Mouse (Mus musculus): ENCODE measurements around the gene Sec22c. TPM values are rescaled to one million over a fixed set of nuclear protein-coding genes. Genes with fewer than 3 reads are reported as not detected.

Sec22c gene
- 5.3 and 5.4 TPM in 2 replicates for polyA plus RNA-seq (2015; fragmentation: Nextera tagmentation; extraction: Ambion mirVana)

DNA sequence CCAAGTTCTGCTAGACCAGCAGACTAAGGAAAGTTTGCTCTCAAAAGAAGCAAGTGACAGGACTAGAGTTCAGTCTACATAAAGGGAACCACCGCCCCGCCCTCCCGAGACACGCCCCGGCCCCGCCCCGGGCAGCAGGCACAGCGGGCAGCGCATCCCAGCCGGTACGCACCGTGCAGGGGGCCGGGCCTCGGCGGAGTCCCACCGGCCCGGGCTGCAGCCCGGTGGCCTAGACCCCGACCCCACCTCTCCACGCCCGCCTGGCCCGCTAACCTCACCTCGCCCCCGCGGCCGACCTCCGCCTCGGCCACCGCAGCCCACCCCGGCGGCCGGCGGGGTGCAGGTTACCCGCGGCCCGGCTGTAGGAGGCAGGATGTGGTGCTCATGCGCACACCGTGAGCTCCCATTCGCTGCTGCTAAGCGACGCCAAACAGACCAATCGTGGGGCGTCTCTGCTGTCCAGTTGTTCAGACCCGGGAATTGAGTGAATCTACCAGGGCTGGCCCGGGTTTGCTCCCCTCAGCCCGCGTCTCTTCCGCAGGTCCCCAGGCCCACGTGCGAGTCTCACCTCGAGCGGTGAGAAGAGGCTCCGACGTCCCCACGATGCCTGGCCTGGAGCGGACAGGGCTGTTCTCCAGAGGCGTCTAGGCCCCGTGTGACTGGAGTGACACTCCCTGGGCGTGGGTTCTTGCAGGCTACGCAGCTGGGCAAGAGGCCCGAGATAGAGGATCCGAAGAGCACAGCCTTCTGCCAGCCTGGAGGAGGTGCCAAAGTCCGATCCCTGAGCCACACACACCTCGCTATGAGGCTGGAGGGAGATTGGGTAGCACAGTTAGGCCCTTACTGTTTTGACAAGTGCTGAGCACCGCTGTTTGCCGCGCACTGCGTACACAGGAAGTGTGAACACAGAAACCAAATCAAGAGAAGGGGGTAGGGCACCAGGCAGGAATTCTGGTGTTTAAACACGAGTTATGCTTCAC lies at the start of gene Sec22c:
Sec22c (minus strand) TSS at position 845 of the 980 bp plus-strand sequence.
- Histone ChIP-seq H3K4me3 (ENCODE audit: low read length) (peak within 1 kb of the TSS; percentile 80), H3K27me3 (ENCODE audit: control insufficient read depth, insufficient read depth, low read length) (no peaks in the 10 kb centered on the region), H3K9ac (ENCODE audit: low read length) (peak within 1 kb of the TSS; percentile 76), H3K36me3 (ENCODE audit: control insufficient read depth, insufficient read depth) (no peaks in the 10 kb centered on the region), H3K4me2 (ENCODE audit: low read depth, low read length) (peak within 1 kb of the TSS; percentile 91), H3K9me3 (replicated peaks; ENCODE audit: control insufficient read depth, low read length) (no peaks in the 10 kb centered on the region), H3K4me1 (ENCODE audit: control insufficient read depth, insufficient read depth, low read length) (peaks cover 17% of the 10 kb centered on the region), H3K27ac (ENCODE audit: low read length) (peak within 1 kb of the TSS; percentile 75)
- WGBS, result 2% methylated on average over 69 of the region's 69 CpGs
- peak; percentile 95 for ATAC-seq (replicated peaks; ENCODE audit: extremely low read depth, insufficient read depth, low FRiP score)

GRCm38 (mm10) chr9:121754624-121755023 lies 49.3 kb upstream of the Sec22c start:
- Histone ChIP-seq H3K27me3 (ENCODE audit: control insufficient read depth, insufficient read depth, low read length) (no peaks in the 10 kb centered on the region), H3K4me2 (ENCODE audit: low read depth, low read length) (no peak overlapping the region), H3K9me3 (replicated peaks; ENCODE audit: control insufficient read depth, low read length) (no peaks in the 10 kb centered on the region), H3K36me3 (ENCODE audit: control insufficient read depth, insufficient read depth) (peaks cover 58% of the 10 kb centered on the region), H3K4me3 (ENCODE audit: low read length) (no peak overlapping the region), H3K27ac (ENCODE audit: low read length) (no peak overlapping the region), H3K9ac (ENCODE audit: low read length) (no peak overlapping the region), H3K4me1 (ENCODE audit: control insufficient read depth, insufficient read depth, low read length) (peaks cover 17% of the 10 kb centered on the region)
- ATAC-seq (replicated peaks; ENCODE audit: extremely low read depth, insufficient read depth, low FRiP score), result no peak
- 85% methylated on average over 3 of the region's 3 CpGs for WGBS

DNA sequence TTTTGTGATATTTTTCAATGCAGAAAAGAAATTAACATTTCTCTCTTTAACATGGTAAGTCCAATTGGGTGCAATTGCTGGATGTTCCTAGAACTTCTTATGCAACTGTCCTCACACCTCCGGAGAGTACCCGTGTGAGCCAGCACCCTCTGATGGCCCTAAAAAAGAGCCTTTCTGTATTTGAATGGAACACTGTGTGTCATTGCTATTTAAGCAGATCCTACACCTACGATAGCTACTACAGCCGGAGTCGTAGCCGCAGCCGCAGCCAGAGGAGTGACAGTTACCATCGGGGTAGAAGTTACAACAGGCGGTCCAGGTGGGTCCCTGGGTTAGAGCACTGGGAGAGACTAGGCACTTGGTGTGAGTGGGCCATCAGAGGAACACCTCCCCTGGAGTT lies 47.5 kb upstream of the Sec22c start:
- Histone ChIP-seq H3K27me3 (ENCODE audit: control insufficient read depth, insufficient read depth, low read length) (no peaks in the 10 kb centered on the region), H3K4me2 (ENCODE audit: low read depth, low read length) (no peak overlapping the region), H3K27ac (ENCODE audit: low read length) (no peak overlapping the region), H3K4me1 (ENCODE audit: control insufficient read depth, insufficient read depth, low read length) (peaks cover 3% of the 10 kb centered on the region), H3K9me3 (replicated peaks; ENCODE audit: control insufficient read depth, low read length) (no peaks in the 10 kb centered on the region), H3K36me3 (ENCODE audit: control insufficient read depth, insufficient read depth) (peaks cover 74% of the 10 kb centered on the region), H3K9ac (ENCODE audit: low read length) (no peak overlapping the region), H3K4me3 (ENCODE audit: low read length) (no peak overlapping the region)
- 95% methylated on average over 9 of the region's 9 CpGs for WGBS
- no peak for ATAC-seq (replicated peaks; ENCODE audit: extremely low read depth, insufficient read depth, low FRiP score)

DNA sequence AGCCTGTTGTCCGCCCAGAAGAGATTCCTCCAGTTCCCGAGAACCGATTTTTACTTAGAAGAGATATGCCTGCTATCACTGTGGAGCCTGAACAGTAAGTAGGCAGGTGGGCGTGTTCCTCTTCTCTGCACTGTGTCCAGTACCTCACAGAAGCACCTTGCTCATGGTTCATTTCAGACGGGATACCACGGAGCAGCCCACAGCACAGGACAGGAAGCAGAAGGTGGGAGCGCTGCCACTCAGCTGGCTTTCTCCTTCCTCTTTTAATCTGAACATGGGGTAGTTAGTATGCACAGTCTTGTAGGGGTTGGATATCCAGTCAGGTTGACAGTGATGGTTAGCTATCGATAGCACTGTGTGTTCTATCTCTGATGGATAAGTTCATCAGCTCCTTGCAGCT lies 38.8 kb upstream of the Sec22c start:
- 85% methylated on average over 8 of the region's 8 CpGs for WGBS
- ATAC-seq (replicated peaks; ENCODE audit: extremely low read depth, insufficient read depth, low FRiP score), result no peak
- H3K36me3 ChIP-seq (ENCODE audit: control insufficient read depth, insufficient read depth), result peaks cover 74% of the 10 kb centered on the region

DNA sequence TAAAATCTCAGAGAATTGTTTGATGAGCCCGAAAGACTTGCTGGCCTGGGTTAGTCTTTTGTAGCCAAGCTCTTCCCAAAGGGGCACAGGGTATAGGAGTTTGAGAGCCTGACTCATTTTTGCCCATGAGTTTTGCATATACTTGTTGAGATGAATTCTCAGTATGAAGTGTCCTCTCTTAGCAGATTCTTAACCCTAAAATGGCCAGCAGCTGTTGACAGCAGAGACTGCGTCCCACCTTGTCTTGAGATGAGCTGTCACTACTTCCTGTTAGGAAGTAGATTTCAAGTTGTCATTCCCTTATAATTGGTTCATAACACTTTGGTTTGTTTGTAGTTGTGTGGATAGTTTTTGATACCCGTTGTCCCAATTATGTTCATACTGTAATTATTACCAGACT lies 35.9 kb upstream of the Sec22c start:
- no peak for ATAC-seq (replicated peaks; ENCODE audit: extremely low read depth, insufficient read depth, low FRiP score)
- Histone ChIP-seq H3K4me3 (ENCODE audit: low read length) (no peak overlapping the region), H3K36me3 (ENCODE audit: control insufficient read depth, insufficient read depth) (peaks cover 47% of the 10 kb centered on the region), H3K9me3 (replicated peaks; ENCODE audit: control insufficient read depth, low read length) (no peaks in the 10 kb centered on the region), H3K4me2 (ENCODE audit: low read depth, low read length) (no peak overlapping the region), H3K4me1 (ENCODE audit: control insufficient read depth, insufficient read depth, low read length) (no peaks in the 10 kb centered on the region), H3K27me3 (ENCODE audit: control insufficient read depth, insufficient read depth, low read length) (no peaks in the 10 kb centered on the region), H3K9ac (ENCODE audit: low read length) (no peak overlapping the region), H3K27ac (ENCODE audit: low read length) (no peak overlapping the region)
- WGBS, result 86% methylated on average over 3 of the region's 3 CpGs

More for the DNA sequence above, 38.8 kb upstream of the Sec22c start:
- Histone ChIP-seq H3K9ac (ENCODE audit: low read length) (no peak overlapping the region), H3K27me3 (ENCODE audit: control insufficient read depth, insufficient read depth, low read length) (no peaks in the 10 kb centered on the region), H3K27ac (ENCODE audit: low read length) (no peak overlapping the region), H3K4me1 (ENCODE audit: control insufficient read depth, insufficient read depth, low read length) (no peaks in the 10 kb centered on the region), H3K9me3 (replicated peaks; ENCODE audit: control insufficient read depth, low read length) (no peaks in the 10 kb centered on the region), H3K4me3 (ENCODE audit: low read length) (no peak overlapping the region), H3K4me2 (ENCODE audit: low read depth, low read length) (no peak overlapping the region)

- WGBS, result 87% methylated on average over 6 of the region's 6 CpGs
- H3K36me3 ChIP-seq (ENCODE audit: control insufficient read depth, insufficient read depth), result peaks cover 45% of the 10 kb centered on the region
- no peak for ATAC-seq (replicated peaks; ENCODE audit: extremely low read depth, insufficient read depth, low FRiP score)
Measured at GRCm38 (mm10) chr9:121740490-121740889, 35.2 kb upstream of the Sec22c start.

DNA sequence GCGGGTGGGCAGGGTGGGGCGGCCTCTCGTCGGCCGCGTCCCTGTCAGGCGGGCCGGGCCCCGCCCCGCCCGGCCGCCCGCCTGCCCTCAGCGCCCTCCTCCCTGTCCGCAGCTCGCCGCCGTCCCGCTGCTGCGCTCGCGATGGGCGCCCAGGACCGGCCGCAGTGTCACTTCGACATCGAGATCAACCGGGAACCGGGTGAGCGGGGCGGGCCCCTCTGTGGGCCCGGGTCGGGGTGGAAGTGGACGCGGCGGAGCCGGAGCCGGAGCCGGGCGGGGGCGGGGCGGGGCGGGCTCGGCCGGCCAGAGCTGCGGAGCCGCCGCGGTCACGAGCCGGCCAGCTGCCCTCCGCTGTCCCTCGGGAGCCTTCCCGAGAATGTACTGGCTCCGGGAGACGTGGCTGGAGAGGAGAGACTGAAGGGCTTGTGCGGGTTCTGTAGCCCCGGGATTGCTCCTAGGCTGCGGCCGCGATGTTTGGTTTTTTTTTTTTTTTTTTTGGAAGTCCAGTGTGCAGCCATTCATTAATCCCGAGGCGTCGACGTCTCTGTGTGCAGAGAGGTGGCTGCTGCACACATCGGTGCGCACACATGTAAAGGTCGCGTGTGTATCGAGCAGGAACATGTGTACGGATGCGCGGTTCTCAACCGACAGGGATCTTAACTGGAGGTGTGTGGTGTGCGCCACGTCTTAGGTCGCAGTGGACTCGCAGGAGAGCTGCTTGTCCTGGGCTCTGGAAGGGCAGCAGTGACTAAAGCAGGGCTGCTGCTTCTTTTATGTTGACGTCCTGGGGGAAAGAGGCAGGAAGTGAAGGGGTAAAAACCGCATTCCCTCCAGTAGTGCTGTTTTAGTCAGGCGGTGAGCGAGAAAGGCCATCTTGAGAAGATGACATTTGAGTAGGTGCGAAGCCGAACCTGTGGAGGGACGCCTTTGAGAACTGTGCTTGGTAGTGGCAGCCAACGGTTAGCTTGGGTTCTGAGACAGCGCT lies 14.3 kb upstream of the Sec22c start:
- peaks cover 4% of the 10 kb centered on the region; the same call in 1 of the 2 replicates for H3K9me3 ChIP-seq (replicated peaks; ENCODE audit: control insufficient read depth, low read length)
- ATAC-seq (replicated peaks; ENCODE audit: extremely low read depth, insufficient read depth, low FRiP score), result peak; percentile 39
- WGBS, result 1% methylated on average over 75 of the region's 87 CpGs

More at GRCm38 (mm10) chr9:121740490-121740889, 35.2 kb upstream of the Sec22c start:
- Histone ChIP-seq H3K27me3 (ENCODE audit: control insufficient read depth, insufficient read depth, low read length) (no peaks in the 10 kb centered on the region), H3K4me1 (ENCODE audit: control insufficient read depth, insufficient read depth, low read length) (no peaks in the 10 kb centered on the region), H3K27ac (ENCODE audit: low read length) (no peak overlapping the region), H3K4me3 (ENCODE audit: low read length) (no peak overlapping the region), H3K9ac (ENCODE audit: low read length) (no peak overlapping the region), H3K4me2 (ENCODE audit: low read depth, low read length) (no peak overlapping the region), H3K9me3 (replicated peaks; ENCODE audit: control insufficient read depth, low read length) (no peaks in the 10 kb centered on the region)

GRCm38 (mm10) chr9:121718792-121719318 lies 13.6 kb upstream of the Sec22c start, which contains the start of gene Nktr:
TSS of gene Nktr (plus strand) at chr9:121719169.
- Histone ChIP-seq H3K4me1 (ENCODE audit: control insufficient read depth, insufficient read depth, low read length) (peaks cover 14% of the 10 kb centered on the region), H3K36me3 (ENCODE audit: control insufficient read depth, insufficient read depth) (peaks cover 5% of the 10 kb centered on the region; the same call in 1 of the 2 replicates), H3K9me3 (replicated peaks; ENCODE audit: control insufficient read depth, low read length) (peaks cover 4% of the 10 kb centered on the region; the same call in 1 of the 2 replicates), H3K4me2 (ENCODE audit: low read depth, low read length) (peak within 1 kb of the TSS; percentile 83), H3K27ac (ENCODE audit: low read length) (peak within 1 kb of the TSS; percentile 96), H3K27me3 (ENCODE audit: control insufficient read depth, insufficient read depth, low read length) (no peaks in the 10 kb centered on the region), H3K9ac (ENCODE audit: low read length) (peak within 1 kb of the TSS; percentile 98), H3K4me3 (ENCODE audit: low read length) (peak within 1 kb of the TSS; percentile 93)
- peak; percentile 99 for ATAC-seq (replicated peaks; ENCODE audit: extremely low read depth, insufficient read depth, low FRiP score)
- under 1% methylated on average over 60 of the region's 61 CpGs for WGBS

More for the DNA sequence above, 14.3 kb upstream of the Sec22c start:
- peak overlapping the region; percentile 98 for H3K9ac ChIP-seq (ENCODE audit: low read length)
- peak overlapping the region; percentile 83 for H3K4me2 ChIP-seq (ENCODE audit: low read depth, low read length)
- no peaks in the 10 kb centered on the region for H3K27me3 ChIP-seq (ENCODE audit: control insufficient read depth, insufficient read depth, low read length)
- 0 out of 2 replicates have a peak, but pooled peaks cover 4% of the 10 kb centered on the region for H3K36me3 ChIP-seq (ENCODE audit: control insufficient read depth, insufficient read depth)
- H3K4me1 ChIP-seq (ENCODE audit: control insufficient read depth, insufficient read depth, low read length), result peaks cover 14% of the 10 kb centered on the region
- peak overlapping the region; percentile 96 for H3K27ac ChIP-seq (ENCODE audit: low read length)
- H3K4me3 ChIP-seq (ENCODE audit: low read length), result peak overlapping the region; percentile 93
